27 mouse cellular contexts compared by ENCODE assay signal in genomic region chr1:119479641-119480040, GRCm38 (mm10). TPM values are rescaled to one million over a fixed set of nuclear protein-coding genes. Genes with fewer than 3 reads are reported as not detected.
"Had no signal": no experiment of that assay in that cellular context is flagged by ENCODE, and none has a peak within 500 bp of the region (broad histone marks: within the 10 kb centered on the region; RNA-seq: fewer than 3 reads in every experiment).

No protein-coding gene starts in this region.

- H3K9me3 ChIP-seq: heart, embryonic 13.5 days; heart, embryonic 15.5 days; hindbrain, embryonic 13.5 days; hindbrain, embryonic 15.5 days; kidney, embryonic 15.5 days; limb, embryonic 13.5 days; limb, embryonic 15.5 days had no signal

- H3K36me3 ChIP-seq: hindbrain, embryonic 15.5 days had no signal

- DNase-seq: gastrocnemius, postnatal 14 days; gastrocnemius, postnatal 36 days; heart, adult 11 months; heart, adult 2 months; heart, postnatal 14 days; heart, postnatal 36 days; kidney, adult 11 months; kidney, adult 2 months; kidney, adult 9 months; kidney, postnatal 14 days; kidney, postnatal 36 days; layer of hippocampus, adult 9-11 months; layer of hippocampus, postnatal 36 days; left cerebral cortex, postnatal 4 days had no signal

- H3K4me3 ChIP-seq: heart, adult 2 months; heart, embryonic 13.5 days; heart, embryonic 15.5 days; hindbrain, embryonic 13.5 days; hindbrain, embryonic 15.5 days; kidney, embryonic 15.5 days; limb, embryonic 13.5 days; limb, embryonic 15.5 days had no signal

- H3K4me2 ChIP-seq: heart, embryonic 11.5 days; heart, embryonic 13.5 days; heart, embryonic 15.5 days; hindbrain, embryonic 13.5 days; hindbrain, embryonic 15.5 days; kidney, embryonic 15.5 days; limb, embryonic 13.5 days; limb, embryonic 15.5 days; liver, embryonic 11.5 days had no signal

- H3K27ac ChIP-seq: heart, adult 2 months; heart, embryonic 13.5 days; heart, embryonic 15.5 days; hindbrain, embryonic 13.5 days; hindbrain, embryonic 15.5 days; hindbrain, postnatal 0 days; kidney, embryonic 15.5 days; kidney, postnatal 0 days; limb, embryonic 13.5 days; limb, embryonic 15.5 days; liver, embryonic 14.5 days had no signal

- H3K4me1 ChIP-seq: hindbrain, embryonic 13.5 days; hindbrain, embryonic 15.5 days; limb, embryonic 13.5 days; limb, embryonic 15.5 days had no signal

- H3K27me3 ChIP-seq: heart, embryonic 13.5 days; heart, embryonic 15.5 days; hindbrain, embryonic 13.5 days; hindbrain, embryonic 15.5 days; kidney, embryonic 15.5 days; limb, embryonic 13.5 days; limb, embryonic 15.5 days had no signal

- H3K9ac ChIP-seq: heart, embryonic 13.5 days; heart, embryonic 15.5 days; hindbrain, embryonic 13.5 days; hindbrain, embryonic 15.5 days; kidney, embryonic 15.5 days; limb, embryonic 13.5 days; limb, embryonic 15.5 days; liver, embryonic 14.5 days had no signal

- ATAC-seq: hindbrain, postnatal 0 days had no signal

RNA-seq across cellular contexts. Expression of gene Inhbb, which starts 57.6 kb away (rescaled TPM):
- total RNA-seq: hematopoietic stem cell, adult 5-6 weeks had no signal
